Mouse (Mus musculus): ENCODE results near the gene Wdsub1. TPM values are rescaled to one million over a fixed set of nuclear protein-coding genes. Genes with fewer than 3 reads are reported as not detected.
A peak's percentile ranks its signal among the peaks of the same experiment; 100 is the strongest.

Wdsub1 gene
- total RNA-seq, 2 experiments from 2014 or later: 23.5 to 25.0 TPM

GRCm38 (mm10) chr2:59841944-59842343 lies 40.4 kb downstream of the Wdsub1 start:
- no peak for DNase-seq (ENCODE audit: low spot score in 2 of 2)

GRCm38 (mm10) chr2:59841189-59841939 lies 41.0 kb downstream of the Wdsub1 start:
- DNase-seq (ENCODE audit: low spot score in 2 of 2): no peak

- DNase-seq (ENCODE audit: low spot score in 2 of 2): no peak
These were observed 42.2 kb downstream of the Wdsub1 start for GRCm38 (mm10) chr2:59840191-59840590.

GRCm38 (mm10) chr2:59839755-59840154 lies 42.6 kb downstream of the Wdsub1 start:
- no peak for DNase-seq (ENCODE audit: low spot score in 2 of 2)

- no peak for DNase-seq (ENCODE audit: low spot score in 2 of 2)
These were observed 43.6 kb downstream of the Wdsub1 start for GRCm38 (mm10) chr2:59838825-59839224.

GRCm38 (mm10) chr2:59831831-59832230 lies 50.6 kb downstream of the Wdsub1 start:
- no peak for DNase-seq (ENCODE audit: low spot score in 2 of 2)

- DNase-seq (ENCODE audit: low spot score in 2 of 2): no peak
These were observed 51.5 kb downstream of the Wdsub1 start for GRCm38 (mm10) chr2:59830940-59831339.

GRCm38 (mm10) chr2:59830151-59830550 lies 52.2 kb downstream of the Wdsub1 start:
- DNase-seq (ENCODE audit: low spot score in 2 of 2): no peak

- no peak for DNase-seq (ENCODE audit: low spot score in 2 of 2)
These were observed 52.7 kb downstream of the Wdsub1 start for GRCm38 (mm10) chr2:59829718-59830117.

GRCm38 (mm10) chr2:59828777-59829508 lies 53.4 kb downstream of the Wdsub1 start:
- no peak for DNase-seq (ENCODE audit: low spot score in 2 of 2)

- DNase-seq (ENCODE audit: low spot score in 2 of 2): peak in 1 of 2 experiments; percentile 59
These were observed 54.2 kb downstream of the Wdsub1 start for GRCm38 (mm10) chr2:59828103-59828655.

GRCm38 (mm10) chr2:59825380-59825779 lies 57.0 kb downstream of the Wdsub1 start:
- DNase-seq (ENCODE audit: low spot score in 2 of 2): no peak

- DNase-seq (ENCODE audit: low spot score in 2 of 2): peak in 1 of 2 experiments; percentile 61
These were observed 58.1 kb downstream of the Wdsub1 start for GRCm38 (mm10) chr2:59824289-59824688.

- DNase-seq (ENCODE audit: low spot score in 2 of 2): no peak
These were observed 61.3 kb downstream of the Wdsub1 start for GRCm38 (mm10) chr2:59821044-59821443.

- no peak for DNase-seq (ENCODE audit: low spot score in 2 of 2)
These were observed 62.3 kb downstream of the Wdsub1 start for GRCm38 (mm10) chr2:59820088-59820487.

- no peak for DNase-seq (ENCODE audit: low spot score in 2 of 2)
These were observed 63.0 kb downstream of the Wdsub1 start for GRCm38 (mm10) chr2:59819415-59819814.

GRCm38 (mm10) chr2:59818663-59819062 lies 63.7 kb downstream of the Wdsub1 start:
- no peak for DNase-seq (ENCODE audit: low spot score in 2 of 2)

GRCm38 (mm10) chr2:59814997-59815396 lies 67.4 kb downstream of the Wdsub1 start:
- no peak for DNase-seq (ENCODE audit: low spot score in 2 of 2)

- DNase-seq (ENCODE audit: low spot score in 2 of 2): no peak
These were observed 68.9 kb downstream of the Wdsub1 start for GRCm38 (mm10) chr2:59813457-59813856.

- DNase-seq (ENCODE audit: low spot score in 2 of 2): no peak
These were observed 69.8 kb downstream of the Wdsub1 start for GRCm38 (mm10) chr2:59812641-59813040.

- no peak for DNase-seq (ENCODE audit: low spot score in 2 of 2)
These were observed 71.1 kb downstream of the Wdsub1 start for GRCm38 (mm10) chr2:59811247-59811646.

GRCm38 (mm10) chr2:59810039-59810438 lies 72.4 kb downstream of the Wdsub1 start:
- DNase-seq (ENCODE audit: low spot score in 2 of 2): no peak

All from layer of hippocampus, adult 18-20 months (tissue).